Mouse (Mus musculus) kidney, embryonic 15.5 days (tissue): ENCODE measurements at regions not wholly inside any gene's neighbourhood (a gene's known extent, or its start where the extent isn't known, plus 50 kb on each side); places are given as distances from the start of the nearest gene placed in this dataset.

Experiments
- ATAC-seq: fragments of 200-750 bp; cut with Nextera tagmentation; replicated peaks from 2 replicates; pipeline ENCODE4 v1.8.0; 2017; ENCODE audit warnings: moderate TSS enrichment; ENCODE audit not compliant: low FRiP score
- H3K27ac ChIP-seq: fragments of 300-500 bp; sonication (generic); 2 replicates; pipeline ENCODE4 v1.5.1; 2015; ENCODE audit warnings: mild to moderate bottlenecking, inconsistent platforms
- H3K27me3 ChIP-seq: fragments of 300-500 bp; sonication (generic); 2 replicates; pipeline ENCODE4 v1.6.1; 2015; ENCODE audit warnings: inconsistent platforms
- H3K36me3 ChIP-seq: fragments of 300-500 bp; sonication (generic); 2 replicates; pipeline ENCODE4 v1.6.1; 2015; ENCODE audit warnings: inconsistent platforms
- H3K4me1 ChIP-seq: fragments of 300-500 bp; sonication (generic); 2 replicates; pipeline ENCODE4 v1.6.1; 2015; ENCODE audit warnings: inconsistent platforms
- H3K4me2 ChIP-seq: fragments of 300-500 bp; sonication (generic); 2 replicates; pipeline ENCODE4 v1.6.1; 2015; ENCODE audit warnings: moderate library complexity, mild to moderate bottlenecking, inconsistent platforms
- H3K4me3 ChIP-seq: fragments of 300-500 bp; sonication (generic); replicated peaks from 2 replicates; pipeline ENCODE4 v1.5.1; 2015; ENCODE audit warnings: mild to moderate bottlenecking, inconsistent platforms
- H3K9ac ChIP-seq: fragments of 300-500 bp; sonication (generic); 2 replicates; pipeline ENCODE4 v1.6.1; 2015; ENCODE audit warnings: mild to moderate bottlenecking, inconsistent platforms
- H3K9me3 ChIP-seq: fragments of 300-500 bp; sonication (generic); replicated peaks from 2 replicates; pipeline ENCODE4 v1.6.1; 2016; ENCODE audit warnings: inconsistent platforms
- WGBS: fragments of 180-500 bp; shearing (Covaris S2); methylation state at CpG from one replicate; pipeline ENCODE4 v1.1.7; 2015; ENCODE audit warnings: mixed read lengths; 5-methylcytosine and 5-hydroxymethylcytosine counted together

GRCm38 (mm10) chr15:51558215-51558614 lies 2326.5 kb upstream of the Gm7489 start:
- ATAC-seq, result no peak
- Histone ChIP-seq H3K27me3 (no peaks in the 10 kb centered on the region), H3K9ac (no peak overlapping the region), H3K4me1 (no peaks in the 10 kb centered on the region), H3K9me3 (no peaks in the 10 kb centered on the region), H3K27ac (no peak overlapping the region), H3K4me2 (no peak overlapping the region), H3K36me3 (no peaks in the 10 kb centered on the region), H3K4me3 (no peak overlapping the region)

GRCm38 (mm10) chr15:51565543-51565942 lies 2319.2 kb upstream of the Gm7489 start:
- no peak overlapping the region for H3K4me3 ChIP-seq
- no peaks in the 10 kb centered on the region for H3K9me3 ChIP-seq
- ATAC-seq, result no peak
- no peak overlapping the region for H3K4me2 ChIP-seq
- H3K9ac ChIP-seq, result no peak overlapping the region
- H3K27me3 ChIP-seq, result no peaks in the 10 kb centered on the region
- H3K27ac ChIP-seq, result no peak overlapping the region
- H3K36me3 ChIP-seq, result no peaks in the 10 kb centered on the region
- H3K4me1 ChIP-seq, result no peaks in the 10 kb centered on the region
- WGBS, result 70% methylated on average over 3 of the region's 3 CpGs

- Histone ChIP-seq H3K9ac (no peak overlapping the region), H3K4me2 (no peak overlapping the region), H3K9me3 (no peaks in the 10 kb centered on the region), H3K27me3 (no peaks in the 10 kb centered on the region), H3K4me3 (no peak overlapping the region), H3K36me3 (no peaks in the 10 kb centered on the region), H3K27ac (no peak overlapping the region), H3K4me1 (no peaks in the 10 kb centered on the region)
- ATAC-seq, result no peak
- 91% methylated on average over 1 of the region's 1 CpGs for whole genome bisulfite sequencing
These were observed 2314.1 kb upstream of the Gm7489 start for GRCm38 (mm10) chr15:51570631-51571030.

- Histone ChIP-seq H3K9me3 (no peaks in the 10 kb centered on the region), H3K4me3 (no peak overlapping the region), H3K36me3 (no peaks in the 10 kb centered on the region), H3K9ac (no peak overlapping the region), H3K27ac (no peak overlapping the region), H3K27me3 (no peaks in the 10 kb centered on the region), H3K4me2 (no peak overlapping the region), H3K4me1 (no peaks in the 10 kb centered on the region)
- 74% methylated on average over 8 of the region's 8 CpGs for WGBS
- ATAC-seq, result no peak
These were observed 2310.1 kb upstream of the Gm7489 start for GRCm38 (mm10) chr15:51574538-51575105.

- Histone ChIP-seq H3K9ac (no peak overlapping the region), H3K4me3 (no peak overlapping the region), H3K4me1 (no peaks in the 10 kb centered on the region), H3K4me2 (no peak overlapping the region), H3K36me3 (no peaks in the 10 kb centered on the region), H3K9me3 (no peaks in the 10 kb centered on the region), H3K27me3 (no peaks in the 10 kb centered on the region), H3K27ac (no peak overlapping the region)
- WGBS, result 48% methylated on average over 1 of the region's 1 CpGs
- no peak for ATAC-seq
These were observed 2301.1 kb upstream of the Gm7489 start for GRCm38 (mm10) chr15:51583636-51584035.

GRCm38 (mm10) chr15:51586146-51586545 lies 2298.6 kb upstream of the Gm7489 start:
- Histone ChIP-seq H3K9me3 (no peaks in the 10 kb centered on the region), H3K4me1 (no peaks in the 10 kb centered on the region), H3K27ac (no peak overlapping the region), H3K27me3 (no peaks in the 10 kb centered on the region), H3K4me3 (no peak overlapping the region), H3K4me2 (no peak overlapping the region), H3K36me3 (no peaks in the 10 kb centered on the region), H3K9ac (no peak overlapping the region)
- 84% methylated on average over 5 of the region's 5 CpGs for WGBS
- no peak for ATAC-seq

GRCm38 (mm10) chr15:51591406-51592068 lies 2293.2 kb upstream of the Gm7489 start:
- 62% methylated on average over 17 of the region's 17 CpGs for WGBS
- Histone ChIP-seq H3K27me3 (no peaks in the 10 kb centered on the region), H3K27ac (no peak overlapping the region), H3K9ac (no peak overlapping the region), H3K9me3 (no peaks in the 10 kb centered on the region), H3K4me3 (no peak overlapping the region), H3K4me2 (peak overlapping the region; percentile 27; the same call in 1 of the 2 replicates), H3K4me1 (peaks cover 10% of the 10 kb centered on the region; the same call in 1 of the 2 replicates), H3K36me3 (no peaks in the 10 kb centered on the region)
- ATAC-seq, result no peak

GRCm38 (mm10) chr15:51592069-51592435 lies 2292.7 kb upstream of the Gm7489 start:
- 59% methylated on average over 9 of the region's 9 CpGs for WGBS
- Histone ChIP-seq H3K4me3 (no peak overlapping the region), H3K4me2 (peak overlapping the region; percentile 27; the same call in 1 of the 2 replicates), H3K27me3 (no peaks in the 10 kb centered on the region), H3K9me3 (no peaks in the 10 kb centered on the region), H3K4me1 (peaks cover 10% of the 10 kb centered on the region; the same call in 1 of the 2 replicates), H3K27ac (no peak overlapping the region), H3K9ac (no peak overlapping the region), H3K36me3 (no peaks in the 10 kb centered on the region)
- ATAC-seq, result peak; percentile 65; the same call in 1 of the 2 replicates

- ATAC-seq, result peak; percentile 15; the same call in 1 of the 2 replicates
These were observed 2291.9 kb upstream of the Gm7489 start for GRCm38 (mm10) chr15:51592511-51593498.

GRCm38 (mm10) chr15:51594060-51594459 lies 2290.6 kb upstream of the Gm7489 start:
- Histone ChIP-seq H3K9me3 (no peaks in the 10 kb centered on the region), H3K4me3 (no peak overlapping the region), H3K4me1 (peaks cover 10% of the 10 kb centered on the region; the same call in 1 of the 2 replicates), H3K27ac (no peak overlapping the region), H3K9ac (no peak overlapping the region), H3K36me3 (no peaks in the 10 kb centered on the region), H3K4me2 (no peak overlapping the region), H3K27me3 (no peaks in the 10 kb centered on the region)
- 15% methylated on average over 5 of the region's 5 CpGs for WGBS
- peak; percentile 69 for ATAC-seq

More at GRCm38 (mm10) chr15:51592511-51593498, 2291.9 kb upstream of the Gm7489 start:
- Histone ChIP-seq H3K4me2 (no peak overlapping the region), H3K27me3 (no peaks in the 10 kb centered on the region), H3K27ac (no peak overlapping the region), H3K4me3 (no peak overlapping the region), H3K9ac (no peak overlapping the region), H3K36me3 (no peaks in the 10 kb centered on the region), H3K4me1 (peaks cover 10% of the 10 kb centered on the region; the same call in 1 of the 2 replicates), H3K9me3 (no peaks in the 10 kb centered on the region)
- 78% methylated on average over 13 of the region's 13 CpGs for WGBS

GRCm38 (mm10) chr15:51595655-51596054 lies 2289.1 kb upstream of the Gm7489 start:
- no peak for ATAC-seq
- WGBS, result 70% methylated on average over 1 of the region's 1 CpGs
- no peaks in the 10 kb centered on the region for H3K9me3 ChIP-seq

GRCm38 (mm10) chr15:51597841-51598240 lies 2286.9 kb upstream of the Gm7489 start:
- ATAC-seq, result no peak
- WGBS, result 87% methylated on average over 3 of the region's 3 CpGs

More at GRCm38 (mm10) chr15:51595655-51596054, 2289.1 kb upstream of the Gm7489 start:
- Histone ChIP-seq H3K4me1 (peaks cover 10% of the 10 kb centered on the region; the same call in 1 of the 2 replicates), H3K27ac (no peak overlapping the region), H3K4me2 (no peak overlapping the region), H3K9ac (no peak overlapping the region), H3K36me3 (no peaks in the 10 kb centered on the region), H3K27me3 (no peaks in the 10 kb centered on the region), H3K4me3 (no peak overlapping the region)

More at GRCm38 (mm10) chr15:51597841-51598240, 2286.9 kb upstream of the Gm7489 start:
- H3K36me3 ChIP-seq, result no peaks in the 10 kb centered on the region
- no peak overlapping the region for H3K4me3 ChIP-seq
- H3K27ac ChIP-seq, result no peak overlapping the region
- H3K9ac ChIP-seq, result no peak overlapping the region
- no peaks in the 10 kb centered on the region for H3K9me3 ChIP-seq
- H3K4me2 ChIP-seq, result no peak overlapping the region
- peaks cover 2% of the 10 kb centered on the region; the same call in 1 of the 2 replicates for H3K4me1 ChIP-seq
- H3K27me3 ChIP-seq, result no peaks in the 10 kb centered on the region
